Mouse (Mus musculus) CD4-positive, CD25-positive, alpha-beta regulatory T cell, adult 4 months (primary cell): ENCODE measurements around the gene Mex3d. TPM values are rescaled to one million over a fixed set of nuclear protein-coding genes. Genes with fewer than 3 reads are reported as not detected.

Experiments
- polyA plus RNA-seq, 2 experiments: library from polyadenylated mRNA; unstranded; fragments of 100-300 nt; shearing (Covaris generic); gene quantifications; one replicate each; pipeline ENCODE4 v1.2.1; 2017

Mex3d gene
- polyA plus RNA-seq, 2 experiments from 2014 or later: 1.3 TPM; not detected in 1

Other genes starting within 250 kb of the Mex3d start
- 100 to 1,000 TPM; 303 to 370 TPM for gene Atp5d, start 249.0 kb downstream of the Mex3d start, polyA plus RNA-seq
- gene Cbarp, start 246.8 kb downstream of the Mex3d start, polyA plus RNA-seq: 1 to 10 TPM; 1.3 to 1.4 TPM
- gene Midn, start 239.4 kb downstream of the Mex3d start, polyA plus RNA-seq: 1 to 10 TPM; 4.6 to 8.2 TPM
- gene Cirbp, start 221.7 kb downstream of the Mex3d start, polyA plus RNA-seq: 100 to 1,000 TPM; 124 to 272 TPM
- 10 to 100 TPM; 21.6 to 23.5 TPM for gene 1600002K03Rik, start 214.7 kb downstream of the Mex3d start, polyA plus RNA-seq
- under 1 TPM in 1 of 2 experiments, not detected in 1; 0.28 TPM for gene Efna2, start 208.2 kb downstream of the Mex3d start, polyA plus RNA-seq
- 10 to 100 TPM; 73.3 to 96.9 TPM for gene Mum1, start 161.2 kb downstream of the Mex3d start, polyA plus RNA-seq
- gene Ndufs7, start 138.5 kb downstream of the Mex3d start, polyA plus RNA-seq: 100 to 1,000 TPM; 231 to 237 TPM
- gene Gamt, start 126.6 kb downstream of the Mex3d start, polyA plus RNA-seq: under 1 TPM in 1 of 2 experiments, not detected in 1; 0.47 TPM
- 10 to 100 TPM; 10.4 to 14.7 TPM for gene Dazap1, start 126.2 kb downstream of the Mex3d start, polyA plus RNA-seq
- 1,000 to 10,000 TPM; 1,622 to 1,794 TPM for gene Rps15, start 95.2 kb downstream of the Mex3d start, polyA plus RNA-seq
- gene Apc2, start 91.7 kb downstream of the Mex3d start, polyA plus RNA-seq: under 1 TPM in 1 of 2 experiments, not detected in 1; 0.16 TPM
- gene 2310011J03Rik, start 67.1 kb downstream of the Mex3d start, polyA plus RNA-seq: 10 to 100 TPM; 47.1 to 59.9 TPM
- gene Pcsk4, start 58.2 kb downstream of the Mex3d start, polyA plus RNA-seq: 10 to 100 TPM; 11.9 to 12.3 TPM
- under 1 TPM in 1 of 2 experiments, not detected in 1; 0.51 TPM for gene Reep6, start 57.7 kb downstream of the Mex3d start, polyA plus RNA-seq
- not detected for gene Adamtsl5, start 39.2 kb downstream of the Mex3d start, polyA plus RNA-seq
- not detected for gene Plk5, start 31.2 kb downstream of the Mex3d start, polyA plus RNA-seq
- 10 to 100 TPM; 26.7 to 27.2 TPM for gene Mbd3, start 11.9 kb upstream of the Mex3d start, polyA plus RNA-seq
- 100 to 1,000 TPM; 268 to 337 TPM for gene Uqcr11, start 19.2 kb upstream of the Mex3d start, polyA plus RNA-seq
- gene Tcf3, start 46.0 kb upstream of the Mex3d start, polyA plus RNA-seq: 1 to 10 TPM; 7.5 to 8.5 TPM
- not detected for gene Onecut3, start 107.2 kb upstream of the Mex3d start, polyA plus RNA-seq
- not detected for gene Atp8b3, start 151.5 kb upstream of the Mex3d start, polyA plus RNA-seq
- gene Rexo1, start 173.9 kb upstream of the Mex3d start, polyA plus RNA-seq: 10 to 100 TPM; 13.6 to 16.4 TPM
- gene Klf16, start 189.7 kb upstream of the Mex3d start, polyA plus RNA-seq: 1 to 10 TPM; 7.2 to 10.0 TPM
- gene Abhd17a, start 202.7 kb upstream of the Mex3d start, polyA plus RNA-seq: 1 to 10 TPM; 2.3 to 9.7 TPM
- 100 to 1,000 TPM in 1 of 2 experiments, 10 to 100 TPM in 1; 98.1 to 145 TPM for gene Scamp4, start 215.2 kb upstream of the Mex3d start, polyA plus RNA-seq
- 1 to 10 TPM; 1.7 to 3.6 TPM for gene Adat3, start 215.2 kb upstream of the Mex3d start, polyA plus RNA-seq
- 10 to 100 TPM; 11.1 to 13.6 TPM for gene Gm49322, start 218.4 kb upstream of the Mex3d start, polyA plus RNA-seq
- gene Csnk1g2, start 235.2 kb upstream of the Mex3d start, polyA plus RNA-seq: 10 to 100 TPM in 1 of 2 experiments, 1 to 10 TPM in 1; 6.9 to 12.8 TPM